Mouse (Mus musculus) frontal cortex, postnatal 10 days (tissue): ENCODE results near the gene Pmepa1.

Experiments
- DNase-seq, 2 experiments: peaks; one replicate each; pipeline ENCODE4 v3.0.0; 2022; ENCODE audit warnings: low spot score in 2 of 2, mixed read lengths in 1 of 2

The Pmepa1 gene

GRCm38 (mm10) chr2:173276859-173277258 is 526 bp upstream of the Pmepa1 start:
- no peak for DNase-seq

- DNase-seq: no peak
These were observed 761 bp downstream of the Pmepa1 start for GRCm38 (mm10) chr2:173275343-173276201.

- DNase-seq: no peak
These were observed 1.6 kb downstream of the Pmepa1 start for GRCm38 (mm10) chr2:173274428-173275342.

- DNase-seq: no peak
These were observed 2.4 kb downstream of the Pmepa1 start for GRCm38 (mm10) chr2:173273885-173274284.

GRCm38 (mm10) chr2:173272354-173272900 is 3.9 kb downstream of the Pmepa1 start:
- DNase-seq: no peak

- no peak for DNase-seq
These were observed 4.8 kb downstream of the Pmepa1 start for GRCm38 (mm10) chr2:173271541-173271940.

GRCm38 (mm10) chr2:173270601-173271248 is 5.6 kb downstream of the Pmepa1 start:
- DNase-seq: no peak

- DNase-seq: no peak
These were observed 6.1 kb downstream of the Pmepa1 start for GRCm38 (mm10) chr2:173270196-173270595.

GRCm38 (mm10) chr2:173267562-173267961 is 8.8 kb downstream of the Pmepa1 start:
- DNase-seq: no peak

- no peak for DNase-seq
These were observed 9.8 kb downstream of the Pmepa1 start for GRCm38 (mm10) chr2:173266349-173267112.

- DNase-seq: no peak
These were observed 10.7 kb downstream of the Pmepa1 start for GRCm38 (mm10) chr2:173265468-173266265.

GRCm38 (mm10) chr2:173264467-173265128 is 11.7 kb downstream of the Pmepa1 start:
- DNase-seq: no peak

- DNase-seq: no peak
These were observed 12.6 kb downstream of the Pmepa1 start for GRCm38 (mm10) chr2:173263636-173264330.

GRCm38 (mm10) chr2:173261497-173261896 is 14.8 kb downstream of the Pmepa1 start:
- DNase-seq: no peak

- no peak for DNase-seq
These were observed 17.8 kb downstream of the Pmepa1 start for GRCm38 (mm10) chr2:173258459-173259091.

- peak; percentile 76 to 79 for DNase-seq
These were observed 18.7 kb downstream of the Pmepa1 start for GRCm38 (mm10) chr2:173257610-173258009.

GRCm38 (mm10) chr2:173256552-173256949 is 19.8 kb downstream of the Pmepa1 start:
- DNase-seq: no peak

GRCm38 (mm10) chr2:173255810-173256551 is 20.4 kb downstream of the Pmepa1 start:
- DNase-seq: no peak
